Mouse (Mus musculus): Measurements from ENCODE around the gene Skint5. TPM values are rescaled to one million over a fixed set of nuclear protein-coding genes. Genes with fewer than 3 reads are reported as not detected.
"Not testable (repeated sequence)": the region's sequence is repeated elsewhere in the genome, so short reads cannot be mapped to it uniquely, and the experiment has no call there.

Skint5 gene
- total RNA-seq (2021): not detected
- long read RNA-seq, experiment 1: 0 reads
- long read RNA-seq, experiment 2: 0 reads

DNA sequence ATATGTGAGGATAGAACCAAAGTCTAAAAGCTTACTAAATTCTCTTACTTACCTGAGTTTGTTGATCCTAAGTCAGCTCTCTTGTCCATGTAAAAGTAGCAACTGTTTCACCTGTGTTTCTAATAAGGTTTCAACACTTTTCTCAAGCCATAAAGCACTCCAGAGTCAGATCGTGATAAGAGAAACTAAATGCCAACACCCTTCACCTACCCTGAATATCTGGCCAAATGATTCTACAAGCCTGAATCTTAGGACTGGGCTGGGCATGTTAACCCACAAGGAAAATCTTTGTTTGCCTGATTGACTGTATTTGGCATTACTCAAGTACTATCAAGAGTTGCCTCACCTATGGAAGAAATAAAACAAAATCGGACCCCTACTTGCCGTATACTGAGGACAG lies at the start of gene Skint5:
Skint5 (minus strand) TSS at position 101 of the 400 bp plus-strand sequence.
- DNase-seq: no peak

DNA sequence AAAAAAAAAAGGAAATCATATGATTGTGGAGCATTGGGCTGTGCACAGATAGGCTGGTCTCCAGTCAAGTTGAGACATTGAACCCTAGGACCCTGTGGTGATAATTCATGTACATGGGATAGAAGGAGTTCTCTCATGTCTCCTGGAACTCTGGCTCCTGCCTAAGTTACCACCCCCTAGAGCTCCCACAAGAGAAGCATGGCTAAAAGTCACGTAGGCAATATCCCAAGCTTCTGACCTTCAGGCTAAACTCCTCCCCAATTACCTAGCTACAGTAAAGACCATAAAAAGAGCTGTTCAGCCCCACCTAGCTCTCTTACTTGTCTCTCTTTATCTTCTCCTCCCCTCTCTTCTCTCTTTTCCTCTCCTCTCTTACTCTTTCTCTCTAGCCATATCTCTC lies 42.0 kb downstream of the Skint5 start:
- no peak for DNase-seq

DNA sequence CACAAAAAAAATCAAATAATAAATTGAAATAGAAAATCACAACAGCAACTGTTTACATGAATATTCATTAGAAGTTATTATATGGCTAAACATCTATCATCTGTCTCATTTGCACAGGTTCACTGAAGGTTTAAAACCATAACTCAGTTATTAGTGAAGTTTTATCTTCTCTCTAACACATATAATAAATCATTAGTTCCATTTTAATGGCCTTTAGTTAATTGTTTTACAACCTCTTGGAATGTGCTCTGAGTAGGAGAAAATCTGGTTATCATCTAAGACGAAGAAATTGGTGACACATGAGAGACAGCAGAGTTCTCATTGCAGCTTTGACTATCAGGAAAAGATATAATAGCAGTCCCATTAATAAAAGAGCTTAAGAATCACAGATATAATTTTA lies 235.1 kb downstream of the Skint5 start:
- no peak for DNase-seq

DNA sequence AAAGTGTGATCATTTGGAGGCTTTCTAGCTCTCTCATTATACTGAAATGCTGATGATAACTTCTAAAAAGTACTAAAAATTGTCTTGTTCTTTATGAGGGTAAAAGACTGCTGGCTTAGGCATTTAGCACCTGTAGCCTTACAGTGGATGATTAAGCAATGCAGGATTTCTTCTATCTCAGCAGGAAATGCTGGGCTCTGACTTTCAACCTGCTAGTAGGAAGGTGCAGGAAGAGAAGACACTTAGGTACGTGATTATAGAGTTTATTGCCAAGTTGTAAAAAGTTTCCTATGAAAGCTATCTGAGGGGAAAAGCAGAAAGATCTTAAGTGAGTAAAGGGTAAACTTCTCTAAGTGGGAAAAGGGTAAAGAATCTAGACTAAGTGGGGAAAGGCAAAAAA lies 235.6 kb downstream of the Skint5 start:
- no peak for DNase-seq

DNA sequence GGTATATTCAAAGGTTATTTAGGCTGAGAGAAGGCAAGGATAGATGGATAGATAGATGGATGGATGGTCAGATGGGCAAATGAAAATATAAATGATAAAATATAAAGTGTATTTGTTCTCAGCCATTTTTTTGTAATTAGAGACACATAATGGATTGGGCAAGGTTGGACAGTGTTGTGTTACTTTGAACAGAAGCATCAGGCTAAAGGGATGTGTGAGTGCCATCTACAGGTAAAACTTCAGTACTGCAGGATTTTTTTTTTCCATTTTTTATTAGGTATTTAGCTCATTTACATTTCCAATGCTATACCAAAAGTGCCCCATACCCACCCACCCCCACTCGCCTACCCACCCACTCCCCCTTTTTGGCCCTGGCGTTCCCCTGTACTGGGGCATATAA lies 551.1 kb downstream of the Skint5 start:
- DNase-seq: not testable (repeated sequence)

Other genes starting within 250 kb of the Skint5 start
- gene Skint11, start 163.9 kb upstream of the Skint5 start, total RNA-seq (2021): not detected

All from gastrocnemius, postnatal 25 days (tissue).